Mouse (Mus musculus) CH12F3 (cell line): ENCODE measurements around the gene Ifi35.
"Not testable (repeated sequence)": the region's sequence is repeated elsewhere in the genome, so short reads cannot be mapped to it uniquely, and the experiment has no call there.

Experiments
- in situ Hi-C: fragments of 300-500 bp; cut with MboI; formaldehyde crosslinking; loops from 2 replicates; pipeline ENCODE4 v1.14.3; 2020; ENCODE audit warnings: low sequenced_read_pairs

Gene Ifi35

DNA sequence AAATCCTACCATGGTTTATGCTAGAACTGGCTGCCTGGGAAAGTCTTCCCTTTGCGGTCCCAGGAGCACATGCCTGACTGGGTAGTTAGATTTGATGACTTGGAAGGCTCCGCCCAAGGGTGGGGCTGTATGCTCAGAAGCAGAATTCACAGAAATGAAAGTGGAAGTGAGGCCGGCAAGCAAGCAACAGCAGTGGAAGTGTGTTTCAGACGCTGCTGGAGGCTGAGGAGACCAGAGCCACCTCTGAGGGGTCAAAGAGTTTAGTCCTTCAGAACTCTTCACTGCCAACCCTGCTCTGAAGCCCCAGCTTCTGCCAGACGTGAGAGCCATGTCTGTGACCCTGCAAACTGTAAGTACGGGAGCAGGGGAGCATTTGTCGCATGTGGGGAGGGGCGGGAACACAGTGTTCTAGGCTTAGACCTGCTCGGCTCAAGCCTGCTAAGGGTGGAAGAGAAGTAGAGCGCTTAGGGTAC is at the start of gene Ifi35:
Gene Ifi35, plus strand, starts transcription at position 134 of the 473 bp plus-strand sequence.
- in situ Hi-C loops = no loop called here

- in situ Hi-C loops = no loop called here
Measured at GRCm38 (mm10) chr11:101415306-101415705, 32.9 kb upstream of the Ifi35 start.

DNA sequence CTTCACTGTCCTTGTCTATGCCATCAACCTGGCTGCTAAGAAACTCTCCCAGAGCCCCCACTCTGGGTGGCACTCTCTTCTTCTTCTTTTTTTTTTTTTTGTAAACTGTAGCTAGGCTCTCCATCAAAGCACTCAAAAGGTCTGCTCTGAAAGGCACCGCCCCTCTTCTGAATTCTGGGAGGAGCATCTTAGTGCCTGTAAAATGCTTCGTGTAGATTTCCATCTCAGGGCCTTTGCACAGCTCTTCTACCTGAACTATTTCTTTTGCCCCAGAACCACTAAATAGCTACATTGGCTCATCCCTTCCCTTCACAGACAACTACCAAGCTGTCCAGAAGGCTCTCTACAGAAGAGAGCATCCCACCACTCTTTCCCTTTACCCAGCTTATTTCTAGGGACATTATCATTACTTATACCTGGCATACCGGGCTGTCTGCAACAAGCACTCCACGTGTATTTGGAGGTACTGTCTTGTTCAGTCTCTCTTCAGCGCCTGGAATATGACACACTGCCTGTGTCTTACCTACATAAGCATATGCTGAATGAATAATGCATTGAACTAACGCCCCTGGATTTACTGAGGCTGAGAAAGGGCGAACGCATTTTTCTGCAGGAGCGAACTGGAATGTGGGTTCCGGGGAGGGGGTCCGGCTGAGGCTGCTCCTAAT is 31.6 kb upstream of the Ifi35 start:
- in situ Hi-C loops = no loop called here

GRCm38 (mm10) chr11:101417101-101417855 is 30.9 kb upstream of the Ifi35 start, which contains the start of gene Aarsd1:
TSS of gene Aarsd1 (minus strand) at chr11:101417615.
- in situ Hi-C loops = no loop called here

DNA sequence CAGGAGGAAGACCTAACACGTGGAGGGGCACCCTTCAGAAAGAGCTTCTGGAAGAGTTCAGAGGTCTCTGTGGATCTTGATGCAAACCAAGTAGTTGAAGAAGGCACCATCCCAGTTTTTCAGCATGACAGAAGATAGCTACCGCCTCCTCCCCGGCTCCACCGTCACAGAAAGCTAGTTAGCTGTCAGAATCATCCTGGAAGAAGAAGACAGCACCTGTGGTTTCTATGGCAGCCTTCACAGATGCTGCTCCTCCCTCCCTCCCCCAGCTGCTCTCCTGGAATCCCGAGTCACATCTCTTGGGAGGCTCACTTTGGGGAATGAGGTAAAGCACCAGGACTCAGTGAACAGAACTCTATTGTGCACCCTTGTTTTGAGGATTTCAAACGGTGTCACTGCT is 29.2 kb upstream of the Ifi35 start:
- in situ Hi-C loops = no loop called here

GRCm38 (mm10) chr11:101419610-101420009 is 28.6 kb upstream of the Ifi35 start:
- in situ Hi-C loops = no loop called here

GRCm38 (mm10) chr11:101420148-101420547 is 28.1 kb upstream of the Ifi35 start:
- in situ Hi-C loops = no loop called here

DNA sequence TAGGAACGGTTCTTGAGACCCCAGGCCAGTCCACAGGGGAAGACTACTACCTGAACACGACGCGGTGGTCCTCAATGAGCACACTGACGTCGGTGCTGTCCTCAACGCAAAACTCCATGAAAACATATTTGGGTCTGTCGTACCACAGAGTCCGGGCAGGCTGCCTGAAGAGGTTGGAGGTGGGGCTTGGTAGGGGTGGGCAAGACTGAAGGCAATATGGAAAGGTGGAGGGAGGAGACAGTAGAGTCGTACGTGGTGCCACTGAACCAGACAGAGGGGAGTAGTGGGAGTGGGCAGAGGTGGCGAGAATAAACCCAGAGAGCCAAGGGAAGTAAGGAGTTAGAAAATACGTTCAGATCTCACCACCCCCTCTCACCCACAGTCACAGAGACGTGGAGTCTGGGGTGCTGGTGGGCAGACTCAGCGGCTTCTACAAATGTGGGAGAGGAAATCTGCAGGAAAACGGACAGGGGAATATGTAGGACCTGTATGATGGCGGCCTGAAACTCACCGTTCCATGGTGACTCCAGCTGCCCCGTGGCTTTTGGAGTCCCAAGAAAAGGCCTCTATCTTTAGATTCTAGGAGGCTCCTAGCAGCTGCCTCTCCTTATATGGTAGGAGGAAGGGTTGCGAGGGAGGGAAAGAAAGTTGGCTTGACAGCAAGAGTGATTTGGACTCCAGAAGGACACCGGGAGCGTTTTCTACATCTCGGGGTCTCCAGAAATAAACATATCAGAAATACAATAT is 23.9 kb upstream of the Ifi35 start, which contains the start of gene Gm27029:
Gene Gm27029, minus strand, starts transcription at position 692 of the 747 bp plus-strand sequence.
- in situ Hi-C loops = no loop called here

DNA sequence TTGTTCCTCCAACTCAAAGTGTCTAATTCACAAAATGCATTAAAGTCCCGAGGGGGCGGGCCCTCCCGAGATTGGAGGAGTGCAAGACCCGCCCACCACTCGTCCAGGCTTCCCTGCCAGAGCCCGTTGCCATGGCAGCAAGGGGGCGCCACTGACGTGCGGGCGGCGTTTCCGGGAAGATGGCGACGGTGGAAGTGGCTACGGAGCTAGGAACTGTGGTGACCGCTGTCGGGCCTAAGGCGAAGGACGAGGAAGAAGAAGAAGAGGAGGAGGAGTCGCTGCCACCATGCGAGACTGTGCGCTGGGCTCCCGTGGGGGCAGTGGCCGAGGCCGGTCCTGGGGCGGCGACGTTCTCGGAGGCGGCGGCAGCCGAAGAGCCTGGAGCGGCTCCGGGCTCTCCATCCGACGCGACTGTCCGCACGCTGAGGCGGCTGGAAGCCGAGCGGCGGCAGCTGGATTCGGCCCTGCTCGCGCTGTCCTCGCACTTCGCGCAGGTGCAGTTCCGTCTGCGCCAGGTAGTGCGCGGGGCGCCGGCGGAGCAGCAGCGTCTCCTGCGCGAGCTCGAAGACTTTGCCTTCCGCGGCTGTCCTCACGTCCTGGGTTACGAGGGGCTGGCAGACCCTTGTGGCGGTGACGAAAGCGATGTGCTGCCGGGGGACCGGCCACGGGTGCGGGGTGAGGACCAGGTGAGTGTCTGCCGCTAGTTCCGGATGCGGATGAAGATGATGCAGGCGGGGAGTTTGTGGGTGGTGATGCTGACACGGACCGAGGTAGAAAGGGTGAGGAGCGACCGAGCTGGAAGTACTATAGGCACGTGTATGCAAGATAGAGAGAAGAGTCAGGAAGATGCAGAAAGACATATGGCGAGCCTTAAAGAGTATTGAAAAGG is 23.0 kb upstream of the Ifi35 start, which contains the start of the genes Rundc1 and Ptges3l:
Gene Rundc1, plus strand, starts transcription at position 161 of the 889 bp plus-strand sequence.
Gene Ptges3l, minus strand, starts transcription at position 409 of the 889 bp plus-strand sequence.
- in situ Hi-C loops = no loop called here

- in situ Hi-C loops = no loop called here
Measured at GRCm38 (mm10) chr11:101426165-101426564, 22.0 kb upstream of the Ifi35 start.

GRCm38 (mm10) chr11:101431327-101431726 is 16.9 kb upstream of the Ifi35 start:
- in situ Hi-C loops = no loop called here

- in situ Hi-C loops = no loop called here
Measured at GRCm38 (mm10) chr11:101433396-101433795, 14.8 kb upstream of the Ifi35 start.

DNA sequence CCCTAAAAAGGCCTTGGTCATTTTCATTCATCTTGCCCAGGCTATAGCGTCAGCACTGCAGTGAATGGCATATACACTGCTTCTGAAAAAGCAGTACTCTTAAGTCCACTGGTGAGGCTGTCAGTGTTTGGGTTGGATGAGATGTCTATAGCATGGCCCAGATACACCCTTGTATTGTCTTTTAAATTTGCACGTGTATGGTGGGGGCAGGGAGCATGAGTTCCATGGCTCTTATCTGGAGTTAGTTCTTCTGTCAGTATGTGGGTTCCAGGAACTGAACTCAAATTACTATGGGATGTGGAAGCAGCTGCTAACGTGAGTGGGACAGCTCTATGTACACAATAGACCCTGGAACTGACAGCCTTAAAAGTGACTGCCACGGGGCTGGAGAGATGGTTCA is 12.4 kb upstream of the Ifi35 start:
- in situ Hi-C loops = no loop called here

DNA sequence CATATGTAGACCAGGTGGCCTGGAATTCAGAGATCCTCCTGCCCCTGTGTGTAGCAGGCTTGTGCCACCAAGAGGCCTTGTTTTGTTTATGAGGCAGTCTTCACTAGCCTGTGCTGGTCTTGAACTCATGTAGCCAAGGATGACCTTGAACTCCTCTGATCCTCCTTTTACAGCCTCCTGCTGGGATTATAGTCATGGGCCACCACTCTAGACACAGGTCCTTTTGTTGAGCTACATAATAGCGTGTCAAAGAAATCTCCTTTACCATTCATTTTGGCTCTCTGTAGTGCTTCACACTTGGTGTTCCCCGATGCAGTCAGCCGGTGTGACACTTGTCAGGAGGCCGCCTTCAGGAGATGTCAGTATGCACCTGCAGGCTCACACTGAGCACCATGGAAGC is 11.3 kb upstream of the Ifi35 start:
- in situ Hi-C loops = no loop called here

DNA sequence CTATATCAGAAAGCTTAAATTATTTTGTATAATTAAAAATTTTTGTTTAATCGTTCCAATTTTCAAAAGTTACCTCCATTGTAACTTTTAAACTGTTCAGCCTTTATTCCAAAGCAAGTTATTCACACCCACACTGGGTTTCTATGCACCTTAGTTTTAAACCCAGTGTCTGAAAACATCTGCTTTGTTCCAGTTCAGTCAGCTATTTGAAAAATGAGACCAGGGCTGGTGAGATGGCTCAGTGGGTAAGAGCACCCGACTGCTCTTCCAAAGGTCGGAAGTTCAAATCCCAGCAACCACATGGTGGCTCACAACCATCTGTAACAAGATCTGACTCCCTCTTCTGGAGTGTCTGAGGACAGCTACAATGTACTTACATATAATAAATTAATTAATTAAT is 10.2 kb upstream of the Ifi35 start:
- in situ Hi-C loops = not testable (repeated sequence)

DNA sequence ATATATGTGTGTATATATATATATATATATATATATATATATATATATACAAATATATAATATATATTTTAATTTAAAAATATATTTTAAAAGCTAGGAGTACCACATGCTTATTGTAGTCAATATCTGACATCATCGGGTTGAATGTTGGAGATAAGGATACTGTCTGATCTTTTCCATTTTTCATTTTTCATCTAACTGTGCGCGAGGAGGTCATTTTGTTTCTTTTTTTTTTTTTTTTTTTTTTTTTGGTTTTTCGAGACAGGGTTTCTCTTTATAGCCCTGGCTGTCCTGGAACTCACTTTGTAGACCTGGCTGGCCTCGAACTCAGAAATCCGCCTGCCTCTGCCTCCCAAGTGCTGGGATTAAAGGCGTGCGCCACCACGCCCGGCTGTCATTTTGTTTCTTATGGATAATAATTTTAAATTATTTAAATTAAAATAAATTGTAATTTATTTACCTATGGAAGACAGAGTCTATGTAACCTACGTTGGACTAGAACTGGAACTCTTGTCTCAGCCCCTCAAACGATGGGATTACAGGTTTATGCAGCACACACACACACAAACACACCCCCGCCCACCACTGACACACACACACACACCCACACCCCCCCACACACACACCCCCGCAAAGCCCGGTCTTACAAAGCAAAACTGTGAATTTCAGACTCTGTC is 6.6 kb upstream of the Ifi35 start:
- in situ Hi-C loops = not testable (repeated sequence)

- in situ Hi-C loops = no loop called here
Measured at GRCm38 (mm10) chr11:101442127-101442693, 6.0 kb upstream of the Ifi35 start, which contains the start of gene Rpl27. TSS of gene Rpl27 (plus strand) at chr11:101442298.

DNA sequence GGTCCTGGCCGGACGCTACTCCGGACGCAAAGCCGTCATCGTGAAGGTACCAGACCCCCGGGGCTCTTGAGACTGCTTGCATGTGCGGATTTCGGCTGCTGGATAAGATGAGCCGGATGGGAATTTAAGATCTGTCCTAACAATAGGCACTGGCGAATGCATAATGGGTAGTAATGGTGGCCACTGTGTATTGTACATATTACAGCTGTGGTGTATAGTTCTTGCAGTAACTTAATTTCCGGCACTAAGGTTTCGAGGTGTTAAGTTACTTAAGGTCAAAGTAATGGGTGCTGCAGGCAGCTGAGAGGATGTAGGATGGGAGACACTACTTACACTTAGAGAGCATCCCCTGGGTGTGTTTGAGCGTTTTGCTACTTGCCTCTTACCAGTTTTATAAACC is 5.4 kb upstream of the Ifi35 start:
- in situ Hi-C loops = no loop called here

DNA sequence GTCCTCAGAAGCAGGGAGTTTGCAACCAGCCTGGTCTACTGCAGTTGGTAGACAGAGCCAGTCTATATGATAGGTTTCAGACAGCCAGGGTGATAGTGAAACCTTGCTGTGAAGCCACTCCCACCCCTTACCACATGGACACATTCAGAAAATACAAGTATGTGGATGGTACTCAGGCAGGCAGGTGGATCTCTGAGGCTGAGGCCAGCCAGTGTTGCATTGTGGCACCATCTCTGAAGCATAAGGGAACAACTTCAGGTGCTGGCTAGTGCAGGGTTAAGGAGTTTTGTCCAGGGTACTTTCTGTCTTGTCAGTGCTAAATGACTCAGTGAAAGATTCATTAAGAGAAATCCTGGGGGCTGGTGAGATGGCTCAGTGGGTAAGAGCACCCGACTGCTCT is 1.9 kb upstream of the Ifi35 start:
- in situ Hi-C loops = no loop called here
